Mouse (Mus musculus): Measurements from ENCODE around the gene Dlgap5. TPM values are rescaled to one million over a fixed set of nuclear protein-coding genes. Genes with fewer than 3 reads are reported as not detected.
A peak's percentile ranks its signal among the peaks of the same experiment; 100 is the strongest.
"Not testable (repeated sequence)": the region's sequence is repeated elsewhere in the genome, so short reads cannot be mapped to it uniquely, and the experiment has no call there.

The Dlgap5 gene
- polyA plus RNA-seq (2016; fragmentation: Nextera tagmentation; extraction: Ambion mirVana): 86.4 and 88.0 TPM in 2 replicates

DNA sequence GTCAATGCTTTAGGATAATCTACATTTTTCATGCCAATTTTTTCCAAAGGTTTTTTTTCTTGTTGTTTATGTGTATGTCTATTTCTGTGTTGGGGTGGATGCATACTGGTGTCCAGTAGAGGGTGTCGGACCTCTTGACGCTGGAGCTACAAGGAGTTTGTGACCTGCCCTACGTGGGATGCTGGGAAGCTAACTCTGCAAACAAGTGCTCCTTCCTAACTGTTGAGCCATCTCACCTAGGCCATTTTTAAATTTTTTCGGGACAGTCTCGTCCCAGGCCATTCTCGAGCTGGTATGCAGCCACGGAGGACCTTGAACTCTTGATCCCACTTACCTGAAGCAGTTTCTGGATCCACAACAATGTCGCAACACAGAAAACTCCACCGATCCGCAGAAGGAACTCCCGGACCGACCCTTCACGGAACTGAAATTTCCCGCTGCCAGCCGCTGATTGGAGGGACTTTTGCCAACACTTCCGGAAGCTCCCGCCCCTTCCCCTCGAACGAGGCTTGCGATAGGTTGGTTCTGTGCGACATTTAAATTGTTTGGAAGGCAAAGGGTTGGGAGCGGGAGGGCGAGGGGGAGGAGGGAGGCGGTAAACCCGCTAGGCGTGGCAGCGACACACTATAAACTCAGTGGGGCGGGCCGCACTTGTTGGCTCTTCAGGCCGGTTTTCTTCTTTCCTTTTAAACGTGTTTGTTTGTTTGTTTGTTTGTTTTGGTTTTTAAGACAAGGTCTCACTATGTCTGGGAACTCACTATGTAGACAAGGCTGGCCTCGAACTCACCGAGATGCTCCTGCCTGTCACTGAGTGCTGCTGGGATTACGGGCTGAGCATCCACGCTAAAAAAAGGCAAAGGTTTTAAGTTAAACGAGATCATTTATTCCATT is at the start of gene Dlgap5:
Gene Dlgap5 (minus strand): TSS at position 633 of the 891 bp plus-strand sequence.
- H3K4me3 ChIP-seq: peak within 1 kb of the TSS; percentile 63
- no peaks in the 10 kb centered on the region for H3K27me3 ChIP-seq (ENCODE audit: poor library complexity, severe bottlenecking)
- H3K4me1 ChIP-seq: peaks cover 19% of the 10 kb centered on the region
- WGBS: 2% methylated on average over 36 of the region's 36 CpGs
- H3K36me3 ChIP-seq (replicated peaks): peaks cover 37% of the 10 kb centered on the region
- H3K27ac ChIP-seq: peak within 1 kb of the TSS; percentile 89
- no peaks in the 10 kb centered on the region for H3K9me3 ChIP-seq
- DNase-seq (ENCODE audit: extremely low spot score, low spot score): peak; percentile 94

DNA sequence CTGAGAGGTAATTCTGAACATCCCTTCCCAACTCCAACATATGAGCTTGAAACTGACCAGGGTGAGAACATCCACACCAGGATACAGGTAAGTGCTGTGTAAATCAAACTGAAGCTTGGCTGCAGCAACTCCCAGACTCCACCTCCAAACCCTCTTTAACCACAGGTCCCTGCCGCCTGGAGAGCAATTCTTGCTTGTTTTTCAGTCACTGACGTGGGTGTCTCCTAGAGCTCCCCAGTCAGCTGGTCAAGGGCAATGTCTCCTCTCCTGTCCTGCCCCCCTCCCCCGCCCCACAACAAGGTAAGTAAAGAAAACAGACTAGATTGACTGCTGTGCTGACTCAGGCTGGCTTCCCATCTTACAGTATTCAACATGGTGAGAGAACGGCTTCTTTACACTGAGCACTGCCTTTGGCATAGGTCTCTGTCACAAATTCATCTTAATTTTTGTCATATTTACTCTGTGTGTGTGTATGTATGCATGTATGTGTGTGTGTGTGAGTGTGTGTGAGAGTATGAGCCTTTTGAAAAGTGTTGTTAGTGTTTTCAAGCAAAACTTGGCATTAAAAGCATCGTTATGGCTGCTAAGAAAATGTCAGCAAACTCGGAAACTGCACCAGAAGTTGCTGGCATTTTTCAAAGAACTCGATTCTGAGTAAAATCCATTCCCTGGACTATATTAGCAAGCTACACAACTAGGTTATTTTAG is 47.4 kb upstream of the Dlgap5 start:
- 56% methylated on average over 7 of the region's 7 CpGs for WGBS
- no peaks in the 10 kb centered on the region for H3K9me3 ChIP-seq
- H3K4me1 ChIP-seq: no peaks in the 10 kb centered on the region
- no peak overlapping the region for H3K27ac ChIP-seq
- no peak for DNase-seq (ENCODE audit: extremely low spot score, low spot score)
- no peaks in the 10 kb centered on the region for H3K36me3 ChIP-seq (replicated peaks)
- no peak overlapping the region for H3K4me3 ChIP-seq
- no peaks in the 10 kb centered on the region for H3K27me3 ChIP-seq (ENCODE audit: poor library complexity, severe bottlenecking)

DNA sequence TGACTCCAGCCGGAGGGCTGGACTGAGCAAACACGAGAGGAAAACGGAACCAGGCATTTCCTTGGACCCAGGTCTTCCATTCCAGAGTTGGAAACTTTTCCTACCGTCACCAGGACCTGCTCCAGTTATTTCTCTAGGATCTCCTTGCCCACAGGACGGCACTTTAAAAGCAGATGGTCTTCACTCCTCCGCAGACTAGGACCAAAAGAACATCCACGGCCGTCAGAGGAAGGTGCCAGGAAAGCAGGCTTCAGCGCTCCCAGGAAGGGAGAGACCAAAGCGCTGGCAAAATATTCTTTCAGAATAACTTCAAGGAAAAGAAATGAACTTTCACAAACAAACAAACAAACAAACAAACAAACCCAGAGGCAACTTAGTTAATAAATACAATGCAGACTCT is 46.2 kb upstream of the Dlgap5 start:
- no peaks in the 10 kb centered on the region for H3K36me3 ChIP-seq (replicated peaks)
- H3K27me3 ChIP-seq (ENCODE audit: poor library complexity, severe bottlenecking): no peaks in the 10 kb centered on the region
- 88% methylated on average over 10 of the region's 10 CpGs for WGBS
- H3K4me3 ChIP-seq: no peak overlapping the region
- H3K9me3 ChIP-seq: no peaks in the 10 kb centered on the region
- no peak for DNase-seq (ENCODE audit: extremely low spot score, low spot score)
- H3K27ac ChIP-seq: no peak overlapping the region
- H3K4me1 ChIP-seq: no peaks in the 10 kb centered on the region

DNA sequence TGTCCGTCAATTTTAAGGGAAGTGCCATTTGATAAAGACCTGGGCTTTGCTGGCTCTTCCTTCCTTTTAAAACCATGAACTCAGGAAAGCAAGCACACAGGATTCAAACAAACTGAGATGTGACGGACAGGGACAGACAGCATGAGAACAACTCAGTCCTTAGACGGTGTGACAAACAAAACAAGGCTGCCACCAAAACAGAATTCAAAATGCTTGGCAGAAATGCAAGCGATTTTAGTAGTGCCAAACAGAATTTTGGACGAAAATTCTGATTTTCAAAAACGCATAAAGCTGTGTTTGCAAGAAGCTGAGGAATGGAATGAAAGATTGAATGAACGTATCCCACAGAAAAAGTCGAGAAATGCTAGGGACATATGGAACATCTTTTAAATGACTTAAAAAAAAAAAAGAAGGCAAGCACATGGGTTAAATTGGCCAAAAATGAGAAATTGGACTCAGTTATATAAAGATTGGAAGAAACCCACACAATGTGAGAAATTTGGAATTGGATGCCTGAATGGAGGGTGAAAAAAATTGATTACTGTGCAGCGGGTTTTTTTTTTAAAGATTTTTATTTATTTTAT is 44.8 kb upstream of the Dlgap5 start:
- H3K9me3 ChIP-seq: no peaks in the 10 kb centered on the region
- H3K4me1 ChIP-seq: peaks cover 2% of the 10 kb centered on the region; the same call in 1 of the 2 replicates
- 89% methylated on average over 9 of the region's 9 CpGs for WGBS
- H3K27me3 ChIP-seq (ENCODE audit: poor library complexity, severe bottlenecking): no peaks in the 10 kb centered on the region
- H3K36me3 ChIP-seq (replicated peaks): no peaks in the 10 kb centered on the region
- no peak overlapping the region for H3K27ac ChIP-seq
- no peak for DNase-seq (ENCODE audit: extremely low spot score, low spot score)
- H3K4me3 ChIP-seq: no peak overlapping the region

DNA sequence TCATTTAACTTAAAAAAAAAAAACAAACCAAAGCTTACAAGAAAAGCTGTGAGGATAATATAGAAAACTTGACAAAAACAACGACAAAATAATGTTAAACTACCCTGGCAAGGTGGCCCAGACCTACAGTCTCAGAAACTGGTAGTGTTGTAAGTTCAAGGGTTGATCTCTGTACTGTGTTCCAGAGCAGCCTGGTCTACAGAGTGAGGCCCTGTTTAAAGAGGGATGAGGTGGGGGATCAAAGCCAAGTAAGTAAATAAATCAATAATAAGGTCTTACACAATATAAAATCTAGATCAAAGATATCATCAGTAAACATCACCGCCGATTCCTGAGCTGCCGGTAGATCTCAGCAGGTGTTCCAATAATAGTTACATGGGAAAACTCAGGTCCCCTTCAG is 44.2 kb upstream of the Dlgap5 start:
- Histone ChIP-seq H3K27me3 (ENCODE audit: poor library complexity, severe bottlenecking) (no peaks in the 10 kb centered on the region), H3K36me3 (replicated peaks) (no peaks in the 10 kb centered on the region), H3K27ac (no peak overlapping the region), H3K9me3 (no peaks in the 10 kb centered on the region), H3K4me3 (no peak overlapping the region), H3K4me1 (peaks cover 4% of the 10 kb centered on the region; the same call in 1 of the 2 replicates)
- DNase-seq (ENCODE audit: extremely low spot score, low spot score): no peak
- 89% methylated on average over 4 of the region's 4 CpGs for whole genome bisulfite sequencing

DNA sequence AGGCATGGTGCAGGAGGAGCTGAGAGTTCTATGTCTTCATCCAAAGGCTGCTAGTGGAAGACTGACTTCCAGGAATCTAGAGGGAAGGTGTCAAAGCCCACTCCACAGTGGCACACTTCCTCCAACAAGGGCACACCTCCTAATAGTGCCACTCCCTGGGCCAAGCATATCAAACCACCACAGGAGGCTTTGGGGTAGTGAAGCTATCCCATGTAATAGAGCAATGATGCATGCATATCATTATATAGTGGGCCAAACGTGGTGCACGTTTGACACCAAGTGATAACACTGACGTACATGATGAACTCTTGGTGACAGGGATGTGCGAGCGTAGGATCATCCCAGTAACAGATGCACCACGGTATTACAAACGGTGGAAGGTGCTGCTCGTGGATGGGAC is 43.8 kb upstream of the Dlgap5 start:
- Histone ChIP-seq H3K36me3 (replicated peaks) (no peaks in the 10 kb centered on the region), H3K4me3 (no peak overlapping the region), H3K4me1 (peaks cover 4% of the 10 kb centered on the region; the same call in 1 of the 2 replicates), H3K27me3 (ENCODE audit: poor library complexity, severe bottlenecking) (no peaks in the 10 kb centered on the region), H3K9me3 (no peaks in the 10 kb centered on the region), H3K27ac (no peak overlapping the region)
- WGBS: 92% methylated on average over 8 of the region's 8 CpGs
- no peak for DNase-seq (ENCODE audit: extremely low spot score, low spot score)

DNA sequence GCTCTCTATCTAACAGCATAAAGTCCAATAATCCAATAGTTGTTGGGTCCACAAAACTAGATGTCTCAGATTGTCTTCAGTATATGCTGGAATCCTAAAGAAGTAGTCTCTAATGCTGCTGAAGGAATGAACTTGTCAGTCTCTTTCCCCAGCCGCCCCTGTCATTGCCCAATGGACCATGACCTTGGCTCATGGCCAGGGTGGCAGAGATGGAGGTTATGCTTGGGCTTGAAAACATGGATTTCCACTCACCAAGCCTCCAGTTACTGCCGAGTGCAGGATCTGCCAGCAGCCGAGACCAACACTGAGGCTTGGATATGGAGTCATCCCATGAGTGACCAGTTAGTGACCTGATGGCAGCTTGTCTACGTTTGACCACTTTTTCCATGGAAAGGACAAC is 41.3 kb upstream of the Dlgap5 start:
- Histone ChIP-seq H3K36me3 (replicated peaks) (no peaks in the 10 kb centered on the region), H3K27ac (no peak overlapping the region), H3K4me3 (no peak overlapping the region), H3K4me1 (peaks cover 4% of the 10 kb centered on the region; the same call in 1 of the 2 replicates), H3K27me3 (ENCODE audit: poor library complexity, severe bottlenecking) (no peaks in the 10 kb centered on the region), H3K9me3 (no peaks in the 10 kb centered on the region)
- WGBS: 84% methylated on average over 4 of the region's 4 CpGs
- no peak for DNase-seq (ENCODE audit: extremely low spot score, low spot score)

DNA sequence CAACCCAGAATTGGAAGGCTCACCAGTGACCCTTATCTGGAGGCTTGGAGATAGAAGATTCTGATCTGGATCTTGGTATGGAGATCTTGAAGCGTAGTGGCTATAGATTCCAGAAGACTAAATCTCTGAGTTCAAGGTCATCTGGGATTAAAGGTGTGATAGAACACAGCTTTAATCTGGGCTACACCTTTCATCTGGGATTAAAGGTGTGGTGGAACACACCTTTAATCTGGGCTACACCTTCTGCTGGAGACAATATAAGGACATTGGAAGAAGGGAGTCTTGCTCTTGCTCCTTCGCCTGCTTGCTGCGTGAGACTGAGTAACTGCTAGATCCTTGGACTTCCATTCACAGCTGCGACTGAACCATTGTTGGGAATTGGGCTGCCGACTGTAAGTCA is 31.9 kb upstream of the Dlgap5 start, which contains the start of gene Fbxo34:
Gene Fbxo34 (plus strand): TSS at position 301 of the 400 bp plus-strand sequence.
- not testable (repeated sequence) for DNase-seq (ENCODE audit: extremely low spot score, low spot score); H3K4me3 ChIP-seq; H3K36me3 ChIP-seq (replicated peaks); H3K9me3 ChIP-seq; H3K27me3 ChIP-seq (ENCODE audit: poor library complexity, severe bottlenecking); H3K4me1 ChIP-seq; H3K27ac ChIP-seq
- 88% methylated on average over 3 of the region's 5 CpGs for WGBS

DNA sequence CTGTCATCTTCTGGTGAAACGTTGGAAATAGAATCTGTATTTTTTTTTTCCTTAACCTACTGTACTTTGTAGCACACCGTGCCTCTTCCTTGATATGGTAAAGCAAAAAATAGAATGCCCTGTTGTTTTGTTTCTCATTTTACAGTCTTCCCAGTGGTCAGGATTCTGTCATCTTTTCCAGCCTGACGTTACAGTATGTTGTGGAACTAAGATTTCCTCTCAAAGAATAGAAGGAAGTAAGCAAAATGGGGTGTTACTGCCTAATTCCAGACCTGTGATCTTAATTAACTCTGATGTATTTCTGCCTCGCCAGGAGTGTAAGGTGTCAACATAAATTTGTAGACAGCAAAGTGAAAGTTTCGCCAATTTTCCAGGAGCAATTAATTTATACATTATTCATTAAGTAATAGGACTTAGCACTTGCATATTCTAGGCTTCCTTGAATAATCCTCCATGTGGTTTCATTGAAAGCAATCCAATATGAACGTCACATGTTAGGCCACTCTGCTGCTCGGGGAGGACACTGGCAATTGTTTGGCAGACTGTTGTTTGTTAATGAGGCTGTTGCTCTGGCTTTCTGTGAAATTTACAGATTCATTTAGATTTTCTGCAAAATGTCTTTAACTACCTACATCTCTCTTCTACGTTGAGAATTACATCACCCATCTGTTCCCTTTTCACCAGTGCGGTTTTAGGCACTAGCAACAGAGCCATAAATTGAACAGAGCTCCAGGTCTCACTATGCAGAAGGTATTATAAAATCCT is 27.3 kb upstream of the Dlgap5 start:
- WGBS: 77% methylated on average over 9 of the region's 9 CpGs
- H3K4me1 ChIP-seq: no peaks in the 10 kb centered on the region
- H3K27ac ChIP-seq: no peak overlapping the region
- no peaks in the 10 kb centered on the region for H3K27me3 ChIP-seq (ENCODE audit: poor library complexity, severe bottlenecking)
- H3K4me3 ChIP-seq: no peak overlapping the region
- H3K9me3 ChIP-seq: peaks cover 9% of the 10 kb centered on the region; the same call in 1 of the 2 replicates
- no peaks in the 10 kb centered on the region for H3K36me3 ChIP-seq (replicated peaks)
- DNase-seq (ENCODE audit: extremely low spot score, low spot score): no peak

DNA sequence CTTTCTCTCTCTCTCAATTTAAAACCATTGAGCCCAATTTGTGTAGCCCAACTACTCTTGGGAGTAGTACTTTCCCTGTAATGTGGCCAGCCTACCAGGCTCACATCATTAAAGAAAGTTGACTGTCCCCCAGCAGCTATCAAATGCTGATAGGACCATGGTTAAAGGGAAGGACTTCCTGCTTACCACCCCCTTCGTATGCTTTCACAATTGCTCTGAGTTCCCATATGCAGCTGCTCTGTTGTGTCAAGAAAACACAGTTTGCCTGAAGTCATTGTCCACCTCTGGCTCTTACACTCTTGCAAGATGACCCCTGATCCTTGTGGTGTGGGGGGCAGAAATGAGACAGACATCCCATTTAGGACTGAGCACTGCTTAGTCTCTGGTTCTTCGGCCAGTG is 26.7 kb upstream of the Dlgap5 start:
- Histone ChIP-seq H3K27me3 (ENCODE audit: poor library complexity, severe bottlenecking) (no peaks in the 10 kb centered on the region), H3K4me1 (no peaks in the 10 kb centered on the region), H3K27ac (no peak overlapping the region), H3K4me3 (no peak overlapping the region), H3K9me3 (peaks cover 15% of the 10 kb centered on the region; the same call in 1 of the 2 replicates), H3K36me3 (replicated peaks) (no peaks in the 10 kb centered on the region)
- DNase-seq (ENCODE audit: extremely low spot score, low spot score): no peak
- WGBS: 77% methylated on average over 2 of the region's 2 CpGs

DNA sequence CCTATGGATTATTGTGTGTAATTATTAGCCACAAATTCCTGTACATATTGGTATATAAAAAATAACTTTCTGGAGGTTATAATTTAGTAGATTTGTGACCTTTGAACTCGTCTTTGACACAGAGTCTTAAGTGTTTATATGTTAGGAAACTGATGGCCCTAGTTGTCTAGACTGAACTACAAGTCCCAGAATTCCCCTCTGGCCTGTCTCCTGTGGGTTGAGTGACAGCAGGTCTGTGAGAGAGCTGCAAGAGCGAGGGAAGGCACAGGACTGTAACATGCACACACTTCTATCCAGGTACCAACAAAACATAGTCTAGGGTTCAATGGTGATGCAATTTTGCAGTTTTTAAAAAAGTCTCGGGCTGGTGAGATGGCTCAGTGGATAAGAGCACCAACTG is 20.7 kb upstream of the Dlgap5 start:
- Histone ChIP-seq H3K4me3 (no peak overlapping the region), H3K4me1 (no peaks in the 10 kb centered on the region), H3K27me3 (ENCODE audit: poor library complexity, severe bottlenecking) (no peaks in the 10 kb centered on the region), H3K27ac (no peak overlapping the region), H3K36me3 (replicated peaks) (no peaks in the 10 kb centered on the region), H3K9me3 (peaks cover 16% of the 10 kb centered on the region; the same call in 1 of the 2 replicates)
- 76% methylated on average over 3 of the region's 3 CpGs for WGBS
- no peak for DNase-seq (ENCODE audit: extremely low spot score, low spot score)

DNA sequence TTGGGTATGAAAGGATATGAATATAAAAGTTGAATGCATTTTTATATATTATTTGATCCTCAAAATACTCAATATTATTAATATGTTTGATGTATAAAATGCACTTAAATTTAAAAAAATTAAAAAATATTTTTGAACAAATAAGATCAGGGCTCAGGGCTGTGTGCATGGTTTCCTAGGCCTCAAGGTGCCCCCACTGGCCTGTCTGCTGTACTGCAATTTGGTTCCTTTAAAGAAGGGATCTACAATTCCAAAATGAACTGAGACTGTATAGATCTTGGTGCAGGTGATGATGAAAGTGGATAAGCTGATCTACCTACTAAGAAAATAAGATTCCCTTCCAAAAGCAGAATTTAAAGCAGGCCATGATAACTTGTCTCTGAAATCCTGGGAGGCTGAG is 14.8 kb upstream of the Dlgap5 start:
- DNase-seq (ENCODE audit: extremely low spot score, low spot score): no peak

More for the DNA sequence above, 14.8 kb upstream of the Dlgap5 start:
- no peaks in the 10 kb centered on the region for H3K27me3 ChIP-seq (ENCODE audit: poor library complexity, severe bottlenecking)
- no peaks in the 10 kb centered on the region for H3K4me1 ChIP-seq
- H3K4me3 ChIP-seq: no peak overlapping the region
- H3K27ac ChIP-seq: no peak overlapping the region
- H3K36me3 ChIP-seq (replicated peaks): no peaks in the 10 kb centered on the region
- no peaks in the 10 kb centered on the region for H3K9me3 ChIP-seq

All from forebrain, embryonic 10.5 days (tissue).